Mouse (Mus musculus): Measurements from ENCODE around the gene Nckipsd.

DNA sequence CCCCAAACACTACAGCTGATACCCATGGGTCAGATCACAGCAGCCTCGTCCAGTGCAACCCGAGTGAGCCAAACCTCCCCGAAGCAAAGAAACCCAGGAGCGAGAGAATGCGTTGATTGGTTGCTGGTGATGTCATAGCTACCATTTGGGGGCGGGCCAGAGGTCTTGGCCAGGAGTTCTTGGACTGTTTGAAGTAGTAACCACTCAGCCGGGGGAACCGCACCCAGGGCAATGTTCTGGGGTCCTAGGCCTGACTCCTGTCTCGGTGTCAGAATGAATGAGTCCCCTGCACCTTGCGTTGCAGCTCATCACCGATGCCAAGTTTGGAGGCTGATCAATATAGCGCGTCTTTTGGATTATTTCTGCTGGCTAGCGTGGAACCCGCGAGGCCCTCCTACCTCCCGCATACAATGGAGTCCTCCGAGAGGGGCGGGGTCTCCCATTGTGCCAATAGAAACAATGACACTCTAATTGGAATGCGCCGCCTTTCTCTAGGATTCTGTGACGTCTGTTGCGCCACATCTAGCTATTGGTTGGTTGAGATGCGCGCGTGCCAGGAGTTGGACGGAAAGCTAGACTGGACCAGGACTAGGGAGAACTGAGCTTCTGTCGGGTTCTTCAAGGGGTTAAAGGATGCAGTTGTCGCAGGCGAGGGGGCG lies 16.7 kb downstream of the Nckipsd start:
- TF ChIP-seq POLR2A (IDR thresholded peaks at IDR 0.05; ENCODE audit: insufficient read length, low read depth) (no peak), MAX (IDR thresholded peaks at IDR 0.05; ENCODE audit: low read depth) (no peak), MYOG (IDR thresholded peaks at IDR 0.05; ENCODE audit: control insufficient read depth in 1 of 3, insufficient read depth in 1 of 3, insufficient read length in 2 of 3, low read depth in 2 of 3) (no peak), CEBPB (IDR thresholded peaks at IDR 0.05; ENCODE audit: insufficient read depth, poor library complexity, severe bottlenecking) (no peak), TCF12 (IDR thresholded peaks at IDR 0.05; ENCODE audit: insufficient read depth, poor library complexity, severe bottlenecking) (no peak), E2F4 (IDR thresholded peaks at IDR 0.05; ENCODE audit: insufficient read depth) (no peak), MYOD1 (IDR thresholded peaks at IDR 0.05; ENCODE audit: control insufficient read depth in 1 of 3, insufficient read length in 2 of 3, low read depth in 2 of 3) (no peak), USF1 (IDR thresholded peaks at IDR 0.05; ENCODE audit: low read depth) (no peak), POLR2AphosphoS2 (IDR thresholded peaks at IDR 0.05; ENCODE audit: insufficient read length, low read depth) (no peak), SRF (IDR thresholded peaks at IDR 0.05; ENCODE audit: control insufficient read depth, insufficient read length, low read depth) (no peak)
